Mouse (Mus musculus): ENCODE measurements at regions not wholly inside any gene's neighbourhood (a gene's known extent, or its start where the extent isn't known, plus 50 kb on each side); places are given as distances from the start of the nearest gene placed in this dataset.

- TF ChIP-seq POLR2A (IDR thresholded peaks at IDR 0.05; ENCODE audit: insufficient read length, low read depth) (no peak), TCF12 (IDR thresholded peaks at IDR 0.05; ENCODE audit: insufficient read depth, poor library complexity, severe bottlenecking) (no peak), CEBPB (IDR thresholded peaks at IDR 0.05; ENCODE audit: insufficient read depth, poor library complexity, severe bottlenecking) (no peak), MYOG (IDR thresholded peaks at IDR 0.05; ENCODE audit: control insufficient read depth in 1 of 3, insufficient read depth in 1 of 3, insufficient read length in 2 of 3, low read depth in 2 of 3) (no peak), POLR2AphosphoS2 (IDR thresholded peaks at IDR 0.05; ENCODE audit: insufficient read length, low read depth) (no peak), MAX (IDR thresholded peaks at IDR 0.05; ENCODE audit: low read depth) (no peak), USF1 (IDR thresholded peaks at IDR 0.05; ENCODE audit: low read depth) (no peak), MYOD1 (IDR thresholded peaks at IDR 0.05; ENCODE audit: control insufficient read depth in 1 of 3, insufficient read length in 2 of 3, low read depth in 2 of 3) (no peak), E2F4 (IDR thresholded peaks at IDR 0.05; ENCODE audit: insufficient read depth) (no peak), REST (IDR thresholded peaks at IDR 0.05; ENCODE audit: insufficient read depth, insufficient read length) (no peak), TCF3 (IDR thresholded peaks at IDR 0.05; ENCODE audit: insufficient read length, low read depth) (no peak), SRF (IDR thresholded peaks at IDR 0.05; ENCODE audit: control insufficient read depth, insufficient read length, low read depth) (no peak)
These were observed 1895.9 kb upstream of the Lrrc6 start for GRCm38 (mm10) chr15:68396566-68396965.
